Mouse (Mus musculus) olfactory bulb, adult 2 months (tissue): ENCODE data around the gene Ldlrap1. TPM values are rescaled to one million over a fixed set of nuclear protein-coding genes. Genes with fewer than 3 reads are reported as not detected.

Source experiments
- H3K27ac ChIP-seq: fragments of 200-500 bp; 2 replicates; pipeline ENCODE4 v1.5.1; 2012; ENCODE audit warnings: low read depth, low read length; ENCODE audit not compliant: insufficient read depth
- H3K4me1 ChIP-seq: fragments of 200-500 bp; 2 replicates; pipeline ENCODE4 v1.6.1; 2012; ENCODE audit warnings: low read length; ENCODE audit not compliant: control insufficient read depth, insufficient read depth
- H3K4me3 ChIP-seq: fragments of 200-500 bp; 2 replicates; pipeline ENCODE4 v1.5.1; 2012; ENCODE audit warnings: mild to moderate bottlenecking, low read depth, low read length, moderate library complexity; ENCODE audit not compliant: insufficient read depth
- CTCF ChIP-seq: fragments of 200-500 bp; IDR thresholded peaks from 2 replicates; pipeline ENCODE4 v1.5.1; 2012; ENCODE audit warnings: low read depth, mild to moderate bottlenecking, low read length, moderate library complexity; ENCODE audit not compliant: insufficient read depth
- POLR2A ChIP-seq: fragments of 200-500 bp; IDR thresholded peaks from 2 replicates; pipeline ENCODE4 v1.6.1; 2012; ENCODE audit warnings: mild to moderate bottlenecking, low read depth, low read length, moderate library complexity; ENCODE audit not compliant: insufficient read depth
- WGBS: fragments of 180-500 bp; shearing (Covaris S2); methylation state at CpG from one replicate; pipeline ENCODE4 v1.1.7; 2018; 5-methylcytosine and 5-hydroxymethylcytosine counted together
- polyA plus RNA-seq: library from polyadenylated mRNA; stranded (reverse); fragments of >200 nt; gene quantifications from 2 replicates; pipeline ENCODE4 v1.2.4, GENCODE M21; 2012; ENCODE audit warnings: low replicate concordance; ENCODE audit not compliant: missing spikeins, insufficient read depth, insufficient read length

Gene Ldlrap1
- polyA plus RNA-seq, 1 experiment = not detected

- no peak overlapping the region for H3K27ac ChIP-seq
Measured at GRCm38 (mm10) chr4:134766904-134767425, 859 bp downstream of the Ldlrap1 start.

GRCm38 (mm10) chr4:134766277-134766676 is 1.5 kb downstream of the Ldlrap1 start:
- H3K27ac ChIP-seq = no peak overlapping the region
- H3K4me3 ChIP-seq = no peak overlapping the region
- 81% methylated on average over 6 of the region's 6 CpGs for WGBS
- TF ChIP-seq CTCF (no peak), POLR2A (no peak)
- peaks cover 12% of the 10 kb centered on the region for H3K4me1 ChIP-seq

More at GRCm38 (mm10) chr4:134766904-134767425, 859 bp downstream of the Ldlrap1 start:
- peak overlapping the region; percentile 52 for H3K4me3 ChIP-seq
- H3K4me1 ChIP-seq = peaks cover 12% of the 10 kb centered on the region
- no peak for TF ChIP-seq POLR2A
- no peak for TF ChIP-seq CTCF
- WGBS = 10% methylated on average over 23 of the region's 23 CpGs

- WGBS = 85% methylated on average over 3 of the region's 3 CpGs
- TF ChIP-seq POLR2A = no peak
- no peak for TF ChIP-seq CTCF
- Histone ChIP-seq H3K4me1 (peaks cover 12% of the 10 kb centered on the region), H3K4me3 (no peak overlapping the region), H3K27ac (no peak overlapping the region)
Measured at GRCm38 (mm10) chr4:134764333-134764732, 3.5 kb downstream of the Ldlrap1 start.

- no peak for TF ChIP-seq CTCF
- no peak for TF ChIP-seq POLR2A
- 88% methylated on average over 6 of the region's 6 CpGs for WGBS
- H3K27ac ChIP-seq = no peak overlapping the region
Measured at GRCm38 (mm10) chr4:134762360-134762759, 5.5 kb downstream of the Ldlrap1 start.

GRCm38 (mm10) chr4:134760793-134761201 is 7.0 kb downstream of the Ldlrap1 start:
- 57% methylated on average over 9 of the region's 9 CpGs for WGBS
- Histone ChIP-seq H3K27ac (no peak overlapping the region), H3K4me3 (no peak overlapping the region), H3K4me1 (peaks cover 5% of the 10 kb centered on the region; the same call in 1 of the 2 replicates)
- TF ChIP-seq POLR2A (no peak), CTCF (no peak)

More at GRCm38 (mm10) chr4:134762360-134762759, 5.5 kb downstream of the Ldlrap1 start:
- Histone ChIP-seq H3K4me1 (peaks cover 11% of the 10 kb centered on the region), H3K4me3 (no peak overlapping the region)

GRCm38 (mm10) chr4:134760281-134760680 is 7.5 kb downstream of the Ldlrap1 start:
- 89% methylated on average over 6 of the region's 6 CpGs for WGBS
- Histone ChIP-seq H3K4me1 (peaks cover 6% of the 10 kb centered on the region), H3K27ac (no peak overlapping the region), H3K4me3 (no peak overlapping the region)
- TF ChIP-seq POLR2A (no peak), CTCF (no peak)

- 92% methylated on average over 7 of the region's 7 CpGs for WGBS
- no peak for TF ChIP-seq POLR2A
- TF ChIP-seq CTCF = no peak
- H3K4me1 ChIP-seq = peaks cover 12% of the 10 kb centered on the region
- no peak overlapping the region for H3K4me3 ChIP-seq
- no peak overlapping the region for H3K27ac ChIP-seq
Measured at GRCm38 (mm10) chr4:134759564-134759963, 8.3 kb downstream of the Ldlrap1 start.

GRCm38 (mm10) chr4:134758922-134759321 is 8.9 kb downstream of the Ldlrap1 start:
- 96% methylated on average over 14 of the region's 14 CpGs for WGBS
- H3K4me1 ChIP-seq = peaks cover 18% of the 10 kb centered on the region

GRCm38 (mm10) chr4:134758367-134758766 is 9.5 kb downstream of the Ldlrap1 start:
- TF ChIP-seq POLR2A (no peak), CTCF (no peak)
- 89% methylated on average over 4 of the region's 4 CpGs for WGBS

More at GRCm38 (mm10) chr4:134758922-134759321, 8.9 kb downstream of the Ldlrap1 start:
- Histone ChIP-seq H3K4me3 (no peak overlapping the region), H3K27ac (no peak overlapping the region)
- TF ChIP-seq CTCF (no peak), POLR2A (no peak)

More at GRCm38 (mm10) chr4:134758367-134758766, 9.5 kb downstream of the Ldlrap1 start:
- Histone ChIP-seq H3K27ac (no peak overlapping the region), H3K4me3 (no peak overlapping the region), H3K4me1 (peaks cover 22% of the 10 kb centered on the region)
